Mouse (Mus musculus) heart, adult 2 months (tissue): ENCODE measurements around the gene Lig3.

ENCODE experiments used
- CTCF ChIP-seq: fragments of 200-600 bp; IDR thresholded peaks from 2 replicates; pipeline ENCODE4 v1.8.1; 2022; ENCODE audit warnings: antibody characterized with exemption, mild to moderate bottlenecking, moderate library complexity
- EP300 ChIP-seq: fragments of 200-500 bp; IDR thresholded peaks from 2 replicates; pipeline ENCODE4 v1.6.1; 2011; ENCODE audit warnings: low read depth, low read length, control low read depth; ENCODE audit not compliant: insufficient read depth
- POLR2A ChIP-seq: fragments of 200-500 bp; IDR thresholded peaks from 2 replicates; pipeline ENCODE4 v1.6.1; 2011; ENCODE audit warnings: mild to moderate bottlenecking, low read depth, low read length, control low read depth; ENCODE audit not compliant: insufficient read depth

- no peak for TF ChIP-seq EP300
- no peak for TF ChIP-seq POLR2A
- TF ChIP-seq CTCF, result no peak
Observed at GRCm38 (mm10) chr11:82833929-82834328, 53.0 kb downstream of the Lig3 start.
